Mouse (Mus musculus): ENCODE measurements around the gene Ugt2a1. TPM values are rescaled to one million over a fixed set of nuclear protein-coding genes. Genes with fewer than 3 reads are reported as not detected.
"Not testable (repeated sequence)": the region's sequence is repeated elsewhere in the genome, so short reads cannot be mapped to it uniquely, and the experiment has no call there.

Gene Ugt2a1
- polyA plus RNA-seq, 1 experiment from 2014 or later: not detected

DNA sequence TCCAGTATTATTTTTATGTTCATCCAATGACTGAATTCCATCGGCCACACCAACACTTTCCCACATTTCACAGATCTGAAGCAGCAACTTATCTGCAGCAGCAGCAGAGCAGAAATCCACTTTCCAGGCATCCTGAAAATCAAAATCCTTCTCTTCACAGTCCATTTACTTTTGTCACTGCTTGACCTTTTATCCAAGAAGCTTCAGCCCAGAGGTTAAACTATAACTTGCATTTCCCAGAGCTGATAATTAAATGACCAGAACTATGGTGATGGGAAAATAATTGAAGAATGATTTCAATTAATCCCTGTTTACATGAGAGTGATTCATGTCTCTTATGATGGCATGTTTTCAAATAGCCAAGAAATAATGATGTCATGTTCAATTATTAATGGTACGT, 66.6 kb downstream of the Ugt2a1 start, which contains the start of gene Ugt2b38:
Gene Ugt2b38, minus strand, starts transcription at position 163 of the 400 bp plus-strand sequence.
- H3K4me3 ChIP-seq (ENCODE audit: low read depth, low read length); H3K4me1 ChIP-seq (replicated peaks; ENCODE audit: control insufficient read depth, insufficient read depth, low read length); DNase-seq (ENCODE audit: low spot score); H3K4me2 ChIP-seq; ATAC-seq (replicated peaks; ENCODE audit: low FRiP score); H3K9me3 ChIP-seq (ENCODE audit: control insufficient read depth, low read length); H3K9ac ChIP-seq (ENCODE audit: low read depth, low read length); H3K27ac ChIP-seq (ENCODE audit: low read depth, low read length); H3K27me3 ChIP-seq (replicated peaks; ENCODE audit: control insufficient read depth, insufficient read depth, low read length); H3K36me3 ChIP-seq (ENCODE audit: control insufficient read depth, insufficient read depth, low read length): not testable (repeated sequence)
- WGBS: 92% methylated on average over 1 of the region's 2 CpGs

Other genes starting within 250 kb of the Ugt2a1 start
- gene Ugt2b37, start 236.1 kb downstream of the Ugt2a1 start, polyA plus RNA-seq (2014; fragmentation: Nextera tagmentation; extraction: Ambion mirVana): not detected in 2 replicates
- not detected in 2 replicates for gene Ugt2a3, start 153.7 kb downstream of the Ugt2a1 start, polyA plus RNA-seq (2014; fragmentation: Nextera tagmentation; extraction: Ambion mirVana)
- not detected in 2 replicates for gene Ugt2b38, start 66.7 kb downstream of the Ugt2a1 start, polyA plus RNA-seq (2014; fragmentation: Nextera tagmentation; extraction: Ambion mirVana)
- not detected in 2 replicates for gene Ugt2a2, start 8.6 kb downstream of the Ugt2a1 start, polyA plus RNA-seq (2014; fragmentation: Nextera tagmentation; extraction: Ambion mirVana)
- gene Gm43638, start 4.1 kb downstream of the Ugt2a1 start, polyA plus RNA-seq (2014; fragmentation: Nextera tagmentation; extraction: Ambion mirVana): not detected in 2 replicates
- 0.41 and 0.44 TPM in 2 replicates for gene Sult1b1, start 47.3 kb upstream of the Ugt2a1 start, polyA plus RNA-seq (2014; fragmentation: Nextera tagmentation; extraction: Ambion mirVana)
- 0.96 and 1.2 TPM in 2 replicates for gene Sult1d1, start 78.2 kb upstream of the Ugt2a1 start, polyA plus RNA-seq (2014; fragmentation: Nextera tagmentation; extraction: Ambion mirVana)
- not detected in 2 replicates for gene Sult1e1, start 100.7 kb upstream of the Ugt2a1 start, polyA plus RNA-seq (2014; fragmentation: Nextera tagmentation; extraction: Ambion mirVana)
- gene Csn1s1, start 175.3 kb upstream of the Ugt2a1 start, polyA plus RNA-seq (2014; fragmentation: Nextera tagmentation; extraction: Ambion mirVana): not detected in 2 replicates
- not detected in 2 replicates for gene Csn2, start 208.8 kb upstream of the Ugt2a1 start, polyA plus RNA-seq (2014; fragmentation: Nextera tagmentation; extraction: Ambion mirVana)